Mouse (Mus musculus): ENCODE results near the gene Incenp.
"Not testable (repeated sequence)": the region's sequence is repeated elsewhere in the genome, so short reads cannot be mapped to it uniquely, and the experiment has no call there.

Incenp gene

GRCm38 (mm10) chr19:9918176-9918861 is 19.0 kb upstream of the Incenp start:
- DNase-seq (ENCODE audit: low spot score): no peak

DNA sequence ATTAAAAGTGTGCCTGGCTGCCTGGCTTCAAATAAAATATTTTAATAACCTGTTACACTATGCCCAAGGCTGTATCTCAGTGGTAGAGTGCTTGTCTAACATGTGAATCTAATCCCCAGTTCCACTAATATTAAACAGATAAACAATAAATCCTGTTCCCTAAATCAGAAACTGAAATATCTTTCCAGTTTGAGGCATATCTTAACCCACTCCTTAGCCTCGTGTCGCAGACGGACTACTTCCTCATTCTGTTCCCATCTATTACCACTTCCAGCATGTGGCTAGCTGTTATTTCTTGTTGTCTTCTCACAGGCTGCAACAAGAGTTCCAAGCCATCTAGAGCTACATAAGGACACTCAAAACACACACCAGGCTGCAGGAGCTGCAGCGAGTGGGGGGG is 18.4 kb upstream of the Incenp start:
- no peak for DNase-seq (ENCODE audit: low spot score)

DNA sequence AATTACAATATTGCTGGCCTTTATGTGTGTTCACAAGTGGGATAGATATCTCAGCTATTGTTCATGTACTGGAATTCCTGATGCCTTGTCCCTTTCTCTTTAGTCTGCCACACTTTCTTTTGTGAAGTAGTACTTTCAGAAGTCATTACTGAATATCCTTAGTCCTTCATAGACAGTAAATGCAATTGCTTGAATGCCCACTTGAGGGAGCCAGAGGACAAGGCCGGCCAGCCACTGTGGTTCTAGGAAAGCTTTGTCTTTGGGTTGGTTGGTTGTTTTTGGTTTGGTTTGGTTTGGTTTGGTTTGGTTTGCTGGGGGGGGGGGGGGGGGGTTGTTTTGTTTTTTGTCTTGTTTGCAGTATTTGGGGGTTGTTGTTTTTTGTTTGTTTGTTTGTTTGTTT is 16.6 kb upstream of the Incenp start:
- DNase-seq (ENCODE audit: low spot score): peak; percentile 87

DNA sequence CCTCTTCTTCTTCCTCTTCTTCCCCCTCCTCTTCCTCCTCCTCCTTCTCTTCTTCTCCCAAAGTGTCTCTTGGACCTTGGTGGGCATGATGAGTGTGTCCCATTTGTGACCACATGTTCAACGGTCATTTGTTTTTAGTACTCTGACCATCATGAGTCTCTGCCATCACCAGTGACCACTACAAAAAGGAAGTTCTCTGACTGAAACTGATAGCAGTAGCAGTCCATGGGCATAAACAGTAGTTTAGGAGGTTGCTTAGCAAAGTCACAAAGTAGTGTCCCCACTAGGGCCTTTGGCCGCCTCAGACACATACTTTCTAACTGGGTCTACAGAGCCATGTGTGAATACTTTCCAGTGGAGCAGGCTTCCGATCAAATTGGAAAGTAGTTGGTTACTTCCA is 15.0 kb upstream of the Incenp start:
- no peak for DNase-seq (ENCODE audit: low spot score)

DNA sequence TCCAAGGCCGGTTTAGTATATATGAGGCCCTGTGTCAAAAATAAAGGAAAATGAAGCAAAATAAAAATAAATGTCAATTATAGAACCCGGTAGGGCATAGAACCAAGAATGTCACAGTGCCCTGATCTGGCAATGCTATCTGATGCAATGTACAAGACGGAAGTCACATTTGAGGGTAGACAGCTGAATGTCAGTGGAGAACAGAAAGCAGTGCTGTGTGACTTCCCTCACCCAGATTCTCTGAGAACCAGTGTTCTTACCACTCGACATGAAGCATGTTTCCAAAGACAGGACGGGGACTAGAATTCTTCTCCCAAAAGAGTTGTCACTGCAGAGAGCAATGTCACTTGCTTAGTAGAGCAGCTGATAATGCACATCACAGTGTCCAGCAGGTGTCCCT is 14.4 kb upstream of the Incenp start:
- DNase-seq (ENCODE audit: low spot score): no peak

- peak; percentile 46 for DNase-seq (ENCODE audit: low spot score)
Observed at GRCm38 (mm10) chr19:9911314-9911754, 12.0 kb upstream of the Incenp start.

- DNase-seq (ENCODE audit: low spot score): no peak
Observed at GRCm38 (mm10) chr19:9909351-9909750, 10.0 kb upstream of the Incenp start.

GRCm38 (mm10) chr19:9900696-9901095 is 1.3 kb upstream of the Incenp start:
- not testable (repeated sequence) for DNase-seq (ENCODE audit: low spot score)

GRCm38 (mm10) chr19:9899780-9900146 is 412 bp upstream of the Incenp start:
- no peak for DNase-seq (ENCODE audit: low spot score)

DNA sequence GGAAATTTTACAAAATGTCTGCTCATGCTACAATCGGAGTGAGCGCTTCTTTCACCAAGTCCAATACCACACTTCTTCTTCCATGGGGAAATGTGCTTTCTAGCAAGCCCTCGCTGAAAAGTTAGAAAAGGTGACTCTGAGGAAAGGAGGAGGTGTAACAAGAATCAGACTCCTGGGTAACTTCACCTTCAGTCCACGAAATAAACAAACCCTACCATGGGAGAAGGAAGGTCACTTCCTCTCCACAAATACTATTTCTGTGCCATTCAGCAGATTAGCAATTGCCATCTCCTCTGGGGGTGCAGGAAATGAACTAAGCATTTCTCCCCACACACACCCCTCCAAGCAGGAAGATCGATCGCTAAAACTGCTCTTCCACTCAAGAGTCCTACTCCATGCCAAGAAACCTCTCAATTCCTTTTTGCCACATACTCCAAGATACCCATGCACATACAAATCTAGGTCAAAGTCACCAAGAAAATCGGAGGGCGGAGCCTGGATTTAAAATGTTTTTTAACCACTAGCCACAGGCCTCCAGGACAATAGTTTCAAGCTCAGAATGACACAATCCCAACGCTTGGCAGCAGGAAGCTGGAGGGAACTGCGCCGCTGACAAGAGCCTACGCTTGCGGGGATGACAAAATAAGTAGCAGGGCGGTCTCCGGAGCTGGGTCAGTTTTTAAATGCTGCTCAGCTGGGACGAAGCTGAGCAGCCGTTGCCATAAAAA is 848 bp downstream of the Incenp start:
- no peak for DNase-seq (ENCODE audit: low spot score)

DNA sequence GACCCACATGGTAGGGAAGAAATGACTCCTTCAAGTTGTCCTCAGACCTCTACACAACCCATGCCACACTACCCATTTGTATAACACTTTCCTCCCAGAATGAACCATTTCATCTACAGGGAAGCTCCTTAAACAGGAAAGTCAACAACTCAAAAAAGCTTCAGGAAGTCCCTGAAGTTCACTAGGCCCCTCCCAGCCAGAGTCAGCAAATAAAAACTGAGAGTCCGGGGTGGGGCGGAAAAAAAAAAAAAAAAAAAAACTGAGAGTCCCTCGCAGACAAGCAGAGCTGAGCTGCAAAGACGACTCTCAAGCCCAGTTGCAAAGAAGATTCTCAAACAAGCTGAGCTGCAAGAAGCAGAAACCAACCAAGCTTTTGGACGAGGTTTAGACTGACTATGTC is 3.3 kb downstream of the Incenp start:
- DNase-seq (ENCODE audit: low spot score): no peak

- DNase-seq (ENCODE audit: low spot score): no peak
Observed at GRCm38 (mm10) chr19:9886771-9887170, 12.6 kb downstream of the Incenp start.

GRCm38 (mm10) chr19:9886348-9886747 is 13.0 kb downstream of the Incenp start:
- no peak for DNase-seq (ENCODE audit: low spot score)

DNA sequence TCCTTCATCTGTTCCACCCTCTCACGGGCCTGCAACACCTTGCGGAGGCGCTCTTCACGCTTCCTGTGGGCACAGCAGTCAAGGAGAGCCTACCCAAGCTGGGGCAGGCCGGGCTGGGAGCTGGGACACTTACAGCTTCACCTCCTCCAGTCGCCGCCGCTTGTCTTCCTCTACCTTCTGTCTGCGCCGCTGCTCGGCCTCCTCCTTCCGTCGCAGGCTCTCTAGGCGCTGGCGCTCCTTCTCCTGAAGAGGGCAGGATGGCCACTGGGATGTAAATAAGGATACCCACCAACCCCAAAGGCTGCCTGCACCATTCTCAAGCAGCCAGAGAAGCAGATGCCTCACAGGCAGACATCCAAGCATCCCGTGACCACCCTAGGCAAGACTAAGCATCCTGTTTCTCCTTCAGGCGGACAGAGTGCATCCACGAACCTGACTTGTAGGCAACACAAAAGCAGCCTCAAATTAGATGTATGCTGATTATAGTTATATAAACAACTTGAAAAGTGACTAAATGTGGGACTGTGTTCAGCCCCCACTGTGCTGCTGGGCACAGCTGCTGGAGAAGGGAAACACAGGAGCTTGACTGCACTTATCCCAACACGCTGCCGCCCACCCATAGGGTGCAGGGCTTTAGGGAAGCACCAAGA is 21.0 kb downstream of the Incenp start:
- DNase-seq (ENCODE audit: low spot score): no peak

DNA sequence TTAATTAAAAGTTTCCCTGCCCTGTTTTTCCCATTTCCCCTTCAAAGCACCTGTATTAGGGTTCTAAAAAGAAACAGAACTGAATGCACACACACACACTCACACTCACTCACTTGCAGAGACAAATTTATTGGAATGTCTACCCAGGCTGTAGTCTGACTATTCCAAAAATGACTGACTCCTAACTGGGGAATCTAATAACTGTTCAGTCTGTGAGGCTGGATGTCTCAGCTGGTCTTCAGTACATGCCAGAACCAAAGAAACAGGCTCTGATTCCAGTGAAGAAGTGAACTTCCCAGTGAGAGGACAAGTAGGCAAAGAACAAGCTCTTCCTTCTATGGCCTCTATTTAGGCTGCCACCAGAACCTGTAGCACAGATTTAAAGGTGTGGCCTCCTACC is 33.9 kb downstream of the Incenp start:
- no peak for DNase-seq (ENCODE audit: low spot score)

DNA sequence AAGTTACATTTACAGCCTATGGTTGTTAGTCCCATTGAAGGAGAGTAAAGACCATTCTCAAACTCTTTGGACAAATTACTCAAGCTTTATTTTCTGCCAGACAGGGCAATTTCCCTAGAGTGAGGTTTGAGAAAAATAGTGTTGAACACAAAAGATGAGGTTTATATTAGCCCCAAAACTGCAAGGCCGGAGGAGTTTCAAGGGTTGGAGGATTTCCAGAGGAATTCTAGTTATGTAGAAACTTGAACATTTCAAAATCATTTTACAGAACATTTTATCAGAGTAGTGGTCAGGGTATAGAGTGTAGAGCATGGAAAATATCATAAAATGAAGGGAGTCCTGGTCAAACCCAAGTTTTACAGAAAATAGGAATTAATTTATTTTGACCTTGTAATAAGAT is 34.5 kb downstream of the Incenp start:
- no peak for DNase-seq (ENCODE audit: low spot score)

DNA sequence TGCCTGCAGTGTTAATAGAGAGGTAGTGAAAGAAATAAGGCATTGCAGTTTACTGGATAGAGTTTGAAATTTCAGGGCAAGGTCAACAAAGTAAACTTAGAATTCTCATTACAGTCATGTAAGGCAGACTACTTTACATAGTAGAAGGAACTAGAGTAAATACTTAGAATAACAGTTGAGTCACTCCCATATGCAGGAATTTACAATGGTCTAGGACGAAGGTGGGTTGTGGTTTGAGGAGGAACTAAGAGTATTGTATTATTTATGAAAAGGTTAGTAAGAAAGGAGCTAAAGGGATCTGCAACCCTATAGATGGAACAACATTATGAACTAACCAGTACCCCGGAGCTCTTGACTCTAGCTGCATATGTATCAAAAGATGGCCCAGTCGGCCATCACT is 38.5 kb downstream of the Incenp start:
- DNase-seq (ENCODE audit: low spot score): not testable (repeated sequence)

- not testable (repeated sequence) for DNase-seq (ENCODE audit: low spot score)
Observed at GRCm38 (mm10) chr19:9849368-9850075, 49.8 kb downstream of the Incenp start.

GRCm38 (mm10) chr19:9847262-9847661 is 52.1 kb downstream of the Incenp start, which contains the start of gene Scgb2a2:
Gene Scgb2a2, plus strand, starts transcription at chr19:9847562.
- no peak for DNase-seq (ENCODE audit: low spot score)

- DNase-seq (ENCODE audit: low spot score): no peak
Observed at GRCm38 (mm10) chr19:9837341-9837715, 62.0 kb downstream of the Incenp start.

GRCm38 (mm10) chr19:9836581-9837340 is 62.6 kb downstream of the Incenp start:
- DNase-seq (ENCODE audit: low spot score): peak; percentile 45

Measured in ovary, postnatal 14 days (tissue).